Mouse (Mus musculus): Measurements from ENCODE around the gene Dcpp2. TPM values are rescaled to one million over a fixed set of nuclear protein-coding genes. Genes with fewer than 3 reads are reported as not detected.
A peak's percentile ranks its signal among the peaks of the same experiment; 100 is the strongest.
"Not testable (repeated sequence)": the region's sequence is repeated elsewhere in the genome, so short reads cannot be mapped to it uniquely, and the experiment has no call there.

Gene Dcpp2
- polyA plus RNA-seq, 1 experiment from 2014 or later, result not detected

- Histone ChIP-seq H3K9ac (no peak overlapping the region), H3K27me3 (no peaks in the 10 kb centered on the region), H3K9me3 (no peaks in the 10 kb centered on the region), H3K4me2 (replicated peaks) (no peak overlapping the region), H3K27ac (no peak overlapping the region), H3K4me1 (no peaks in the 10 kb centered on the region), H3K4me3 (no peak overlapping the region), H3K36me3 (no peaks in the 10 kb centered on the region)
- no peak for ATAC-seq (ENCODE audit: insufficient number of reproducible peaks, insufficient read depth, low FRiP score, low TSS enrichment)
- WGBS, result 73% methylated on average over 2 of the region's 2 CpGs
Measured at GRCm38 (mm10) chr17:23857913-23858312, 22.8 kb upstream of the Dcpp2 start.

GRCm38 (mm10) chr17:23862926-23863325, 17.8 kb upstream of the Dcpp2 start:
- Histone ChIP-seq H3K4me1 (no peaks in the 10 kb centered on the region), H3K4me3 (no peak overlapping the region), H3K36me3 (no peaks in the 10 kb centered on the region), H3K27ac (no peak overlapping the region), H3K4me2 (replicated peaks) (no peak overlapping the region), H3K27me3 (no peaks in the 10 kb centered on the region), H3K9me3 (no peaks in the 10 kb centered on the region), H3K9ac (no peak overlapping the region)
- no peak for ATAC-seq (ENCODE audit: insufficient number of reproducible peaks, insufficient read depth, low FRiP score, low TSS enrichment)
- 82% methylated on average over 4 of the region's 4 CpGs for WGBS

- no peaks in the 10 kb centered on the region for H3K9me3 ChIP-seq
- no peaks in the 10 kb centered on the region for H3K4me1 ChIP-seq
- no peak within 1 kb of the TSS for H3K27ac ChIP-seq
- no peak within 1 kb of the TSS for H3K4me3 ChIP-seq
- no peaks in the 10 kb centered on the region for H3K36me3 ChIP-seq
- H3K4me2 ChIP-seq (replicated peaks), result no peak within 1 kb of the TSS
- H3K27me3 ChIP-seq, result no peaks in the 10 kb centered on the region
- no peak for ATAC-seq (ENCODE audit: insufficient number of reproducible peaks, insufficient read depth, low FRiP score, low TSS enrichment)
- 88% methylated on average over 15 of the region's 15 CpGs for WGBS
- no peak within 1 kb of the TSS for H3K9ac ChIP-seq
Measured at GRCm38 (mm10) chr17:23867756-23868155, 12.9 kb upstream of the Dcpp2 start, which contains the start of gene Prss21. Prss21 (plus strand) TSS chr17:23868056.

GRCm38 (mm10) chr17:23868513-23868912, 12.2 kb upstream of the Dcpp2 start:
- H3K36me3 ChIP-seq, result no peaks in the 10 kb centered on the region
- no peaks in the 10 kb centered on the region for H3K9me3 ChIP-seq
- no peaks in the 10 kb centered on the region for H3K4me1 ChIP-seq
- no peak overlapping the region for H3K4me3 ChIP-seq
- ATAC-seq (ENCODE audit: insufficient number of reproducible peaks, insufficient read depth, low FRiP score, low TSS enrichment), result no peak
- no peak overlapping the region for H3K9ac ChIP-seq
- 91% methylated on average over 11 of the region's 11 CpGs for WGBS
- no peak overlapping the region for H3K27ac ChIP-seq
- H3K27me3 ChIP-seq, result no peaks in the 10 kb centered on the region
- no peak overlapping the region for H3K4me2 ChIP-seq (replicated peaks)

- H3K36me3 ChIP-seq, result no peaks in the 10 kb centered on the region
- WGBS, result 49% methylated on average over 8 of the region's 8 CpGs
Measured at GRCm38 (mm10) chr17:23873884-23874856, 6.5 kb upstream of the Dcpp2 start.

GRCm38 (mm10) chr17:23876741-23877140, 3.9 kb upstream of the Dcpp2 start:
- Histone ChIP-seq H3K4me3 (no peak overlapping the region), H3K4me2 (replicated peaks) (no peak overlapping the region), H3K27me3 (no peaks in the 10 kb centered on the region), H3K9ac (no peak overlapping the region), H3K27ac (no peak overlapping the region), H3K36me3 (no peaks in the 10 kb centered on the region), H3K4me1 (no peaks in the 10 kb centered on the region), H3K9me3 (no peaks in the 10 kb centered on the region)
- no peak for ATAC-seq (ENCODE audit: insufficient number of reproducible peaks, insufficient read depth, low FRiP score, low TSS enrichment)
- 44% methylated on average over 3 of the region's 3 CpGs for WGBS

More at GRCm38 (mm10) chr17:23873884-23874856, 6.5 kb upstream of the Dcpp2 start:
- no peaks in the 10 kb centered on the region for H3K4me1 ChIP-seq
- H3K4me2 ChIP-seq (replicated peaks), result no peak overlapping the region
- no peak overlapping the region for H3K9ac ChIP-seq
- H3K4me3 ChIP-seq, result no peak overlapping the region
- no peaks in the 10 kb centered on the region for H3K9me3 ChIP-seq
- no peak for ATAC-seq (ENCODE audit: insufficient number of reproducible peaks, insufficient read depth, low FRiP score, low TSS enrichment)
- H3K27ac ChIP-seq, result no peak overlapping the region
- H3K27me3 ChIP-seq, result no peaks in the 10 kb centered on the region

- Histone ChIP-seq H3K36me3 (no peaks in the 10 kb centered on the region), H3K9ac (no peak overlapping the region), H3K4me1 (no peaks in the 10 kb centered on the region), H3K4me2 (replicated peaks) (no peak overlapping the region), H3K4me3 (no peak overlapping the region), H3K9me3 (no peaks in the 10 kb centered on the region), H3K27me3 (no peaks in the 10 kb centered on the region), H3K27ac (no peak overlapping the region)
- ATAC-seq (ENCODE audit: insufficient number of reproducible peaks, insufficient read depth, low FRiP score, low TSS enrichment), result no peak
- WGBS, result 74% methylated on average over 2 of the region's 2 CpGs
Measured at GRCm38 (mm10) chr17:23877166-23877565, 3.5 kb upstream of the Dcpp2 start.

GRCm38 (mm10) chr17:23917158-23917557, 36.5 kb downstream of the Dcpp2 start, which contains the start of gene Dcpp3:
Dcpp3 (plus strand) TSS chr17:23917458.
- ATAC-seq (ENCODE audit: insufficient number of reproducible peaks, insufficient read depth, low FRiP score, low TSS enrichment); H3K4me3 ChIP-seq; H3K36me3 ChIP-seq; H3K9me3 ChIP-seq; H3K4me1 ChIP-seq; H3K9ac ChIP-seq; H3K27ac ChIP-seq; H3K27me3 ChIP-seq; H3K4me2 ChIP-seq (replicated peaks): not testable (repeated sequence)
- 77% methylated on average over 4 of the region's 4 CpGs for WGBS

- Histone ChIP-seq H3K4me3 (peak overlapping the region; percentile 50), H3K9me3 (no peaks in the 10 kb centered on the region), H3K27ac (peak overlapping the region; percentile 95), H3K36me3 (no peaks in the 10 kb centered on the region), H3K9ac (peak overlapping the region; percentile 65), H3K4me1 (peaks cover 8% of the 10 kb centered on the region; the same call in 1 of the 2 replicates), H3K27me3 (no peaks in the 10 kb centered on the region), H3K4me2 (replicated peaks) (peak overlapping the region; percentile 72)
- WGBS, result 1% methylated on average over 29 of the region's 29 CpGs
- ATAC-seq (ENCODE audit: insufficient number of reproducible peaks, insufficient read depth, low FRiP score, low TSS enrichment), result peak; percentile 98
Measured at GRCm38 (mm10) chr17:23924531-23925007, 43.9 kb downstream of the Dcpp2 start.

GRCm38 (mm10) chr17:23925090-23925493, 44.4 kb downstream of the Dcpp2 start:
- Histone ChIP-seq H3K9ac (peak overlapping the region; percentile 65), H3K27ac (peak overlapping the region; percentile 95), H3K4me3 (peak overlapping the region; percentile 50), H3K36me3 (no peaks in the 10 kb centered on the region), H3K27me3 (no peaks in the 10 kb centered on the region), H3K4me2 (replicated peaks) (peak overlapping the region; percentile 72), H3K9me3 (no peaks in the 10 kb centered on the region), H3K4me1 (peaks cover 8% of the 10 kb centered on the region; the same call in 1 of the 2 replicates)
- under 1% methylated on average over 14 of the region's 14 CpGs for WGBS
- peak; percentile 78 for ATAC-seq (ENCODE audit: insufficient number of reproducible peaks, insufficient read depth, low FRiP score, low TSS enrichment)

- H3K4me1 ChIP-seq, result no peaks in the 10 kb centered on the region
- no peak overlapping the region for H3K4me3 ChIP-seq
- H3K4me2 ChIP-seq (replicated peaks), result no peak overlapping the region
- H3K9me3 ChIP-seq, result no peaks in the 10 kb centered on the region
- H3K36me3 ChIP-seq, result no peaks in the 10 kb centered on the region
- H3K9ac ChIP-seq, result no peak overlapping the region
- no peak overlapping the region for H3K27ac ChIP-seq
- WGBS, result 82% methylated on average over 5 of the region's 5 CpGs
- ATAC-seq (ENCODE audit: insufficient number of reproducible peaks, insufficient read depth, low FRiP score, low TSS enrichment), result no peak
- H3K27me3 ChIP-seq, result no peaks in the 10 kb centered on the region
Measured at GRCm38 (mm10) chr17:23931157-23931556, 50.5 kb downstream of the Dcpp2 start.

- Histone ChIP-seq H3K9ac (no peak within 1 kb of the TSS), H3K4me3 (no peak within 1 kb of the TSS), H3K27me3 (no peaks in the 10 kb centered on the region), H3K4me1 (no peaks in the 10 kb centered on the region), H3K9me3 (no peaks in the 10 kb centered on the region), H3K36me3 (no peaks in the 10 kb centered on the region), H3K27ac (no peak within 1 kb of the TSS), H3K4me2 (replicated peaks) (no peak within 1 kb of the TSS)
- no peak for ATAC-seq (ENCODE audit: insufficient number of reproducible peaks, insufficient read depth, low FRiP score, low TSS enrichment)
Measured at GRCm38 (mm10) chr17:23941372-23941771, 60.7 kb downstream of the Dcpp2 start, which contains the start of gene Sbp. Sbp (plus strand) TSS chr17:23941672.
